Mouse (Mus musculus): ENCODE results near the gene Rad51b.
A peak's percentile ranks its signal among the peaks of the same experiment; 100 is the strongest.

Gene Rad51b

DNA sequence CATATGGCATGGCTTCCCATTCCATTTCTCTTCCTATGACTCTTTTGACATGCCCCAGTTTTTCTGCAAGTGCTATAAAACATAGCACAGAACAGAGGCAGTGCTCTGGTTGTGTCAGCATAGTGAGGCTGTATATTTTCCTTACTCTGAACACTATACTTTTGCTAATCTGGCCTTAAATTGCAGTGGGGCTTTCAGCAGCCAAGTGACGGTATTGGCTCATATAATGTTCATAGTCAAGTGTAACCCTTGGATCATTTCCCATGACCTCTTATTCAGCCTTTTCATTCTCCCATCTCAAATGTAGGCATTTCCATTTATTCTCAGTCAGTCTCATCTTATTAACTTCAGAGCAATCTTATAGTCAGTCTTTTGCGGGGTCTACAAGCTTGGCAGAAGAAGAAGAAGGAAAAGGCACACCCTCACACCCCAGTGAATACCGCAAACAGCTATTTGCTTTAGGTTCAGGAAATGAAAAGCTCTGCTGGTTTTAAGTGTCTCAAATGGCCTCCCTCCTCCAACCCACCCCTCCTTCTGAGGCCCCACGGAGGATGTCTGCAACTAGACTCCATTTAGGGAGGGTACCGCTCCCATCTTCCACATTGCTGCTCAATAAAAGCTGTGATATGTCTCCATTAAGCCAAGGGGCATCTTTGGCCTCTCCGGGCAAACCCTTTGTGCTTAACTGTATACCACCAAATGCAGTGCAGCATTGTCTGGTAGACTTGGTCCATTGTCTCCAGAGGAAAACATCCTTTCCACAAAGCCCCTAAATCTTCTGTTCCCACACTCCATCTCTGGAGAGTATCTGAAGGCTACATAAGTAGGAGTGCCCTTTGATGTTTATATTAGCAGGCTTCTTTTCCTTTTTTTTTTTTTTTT lies 277.3 kb downstream of the Rad51b start:
- DNase-seq (ENCODE audit: low read depth, low spot score): no peak

DNA sequence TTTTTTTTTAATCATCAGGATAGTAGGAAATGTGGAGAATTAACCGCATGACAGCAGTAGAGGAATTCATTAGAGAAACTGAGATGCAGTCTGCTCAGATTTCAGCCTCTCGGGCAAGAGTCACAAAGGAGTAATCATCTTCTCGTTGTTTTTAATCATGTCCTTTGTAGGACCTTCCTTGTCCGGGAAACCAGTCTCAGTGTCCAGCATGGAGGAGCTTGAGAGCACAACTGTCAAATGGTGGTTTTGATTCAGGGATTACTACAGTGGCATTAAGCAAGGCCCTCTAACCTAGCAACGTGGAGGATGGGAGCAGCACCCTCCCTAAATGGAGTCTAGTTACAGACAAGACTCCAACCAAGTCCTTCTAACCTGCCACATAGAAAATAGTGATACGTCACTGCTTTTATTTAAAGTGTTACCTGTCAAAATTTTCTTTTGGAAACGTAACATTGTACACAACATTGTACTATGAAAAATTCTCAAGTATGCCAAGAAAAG lies 278.0 kb downstream of the Rad51b start:
- no peak for DNase-seq (ENCODE audit: low read depth, low spot score)

DNA sequence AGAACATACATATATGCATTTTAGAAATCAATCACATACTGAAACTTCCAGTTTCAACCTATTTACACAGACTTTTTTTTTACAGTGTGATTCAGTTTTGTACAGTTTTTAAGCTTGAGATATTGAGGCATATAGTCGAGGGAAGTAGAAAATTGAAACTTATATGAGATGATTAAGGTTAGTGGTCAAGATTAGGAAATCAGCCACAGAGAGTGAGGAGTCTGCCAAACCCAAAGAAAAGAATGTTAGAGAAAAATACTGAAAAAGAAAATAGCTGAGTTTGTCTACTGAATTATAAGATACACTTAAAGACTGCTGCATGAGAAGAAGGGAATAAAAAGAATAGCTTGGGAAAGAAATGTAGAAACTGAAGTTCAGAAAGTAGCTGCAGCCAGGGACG lies 280.4 kb downstream of the Rad51b start:
- no peak for DNase-seq (ENCODE audit: low read depth, low spot score)

DNA sequence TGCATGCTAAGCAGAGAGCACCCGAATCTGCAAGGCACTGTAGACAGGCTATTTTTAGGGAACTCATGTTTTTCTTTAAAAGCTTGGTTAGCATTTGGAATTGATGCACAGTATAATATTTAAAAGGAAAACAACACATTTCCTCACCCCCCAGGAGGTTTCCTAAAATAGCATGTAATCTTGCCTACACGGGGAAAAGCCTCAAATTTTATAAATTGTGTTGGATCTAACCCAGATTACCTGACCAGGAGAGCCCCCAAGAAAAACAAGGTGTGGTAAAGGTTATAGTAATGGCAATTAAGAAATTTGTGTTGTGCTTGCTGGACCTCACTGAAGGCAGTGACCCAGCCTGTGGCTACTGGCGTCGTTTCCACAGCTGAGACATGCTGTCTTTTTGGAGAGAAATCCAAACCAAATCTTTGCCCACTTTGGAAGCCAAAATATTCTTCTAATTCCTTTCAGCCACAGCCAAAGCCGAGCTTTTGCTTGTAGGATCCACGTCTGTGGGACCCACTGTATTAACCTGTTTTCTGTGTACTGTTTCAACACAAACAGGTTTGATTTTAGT lies 282.0 kb downstream of the Rad51b start:
- DNase-seq (ENCODE audit: low read depth, low spot score): no peak

DNA sequence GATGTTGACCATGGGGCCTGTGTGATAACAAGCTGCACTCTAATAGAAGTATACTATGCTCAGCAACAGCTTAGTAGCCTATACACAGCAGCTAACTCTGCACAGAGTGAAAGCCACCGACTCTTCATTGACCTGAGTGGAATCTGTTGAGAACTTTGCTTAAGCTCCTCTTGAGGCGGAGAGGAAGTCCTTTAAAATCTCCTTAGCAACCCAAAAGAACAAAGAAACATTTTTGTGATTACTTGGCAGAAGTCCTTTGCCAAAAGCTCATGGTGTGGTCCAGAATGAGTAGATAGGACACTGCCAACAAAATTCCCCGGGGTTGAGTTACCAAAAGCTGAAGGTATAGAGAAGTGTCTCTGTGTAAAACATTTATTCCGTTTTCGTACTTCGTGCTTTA lies 282.8 kb downstream of the Rad51b start:
- no peak for DNase-seq (ENCODE audit: low read depth, low spot score)

DNA sequence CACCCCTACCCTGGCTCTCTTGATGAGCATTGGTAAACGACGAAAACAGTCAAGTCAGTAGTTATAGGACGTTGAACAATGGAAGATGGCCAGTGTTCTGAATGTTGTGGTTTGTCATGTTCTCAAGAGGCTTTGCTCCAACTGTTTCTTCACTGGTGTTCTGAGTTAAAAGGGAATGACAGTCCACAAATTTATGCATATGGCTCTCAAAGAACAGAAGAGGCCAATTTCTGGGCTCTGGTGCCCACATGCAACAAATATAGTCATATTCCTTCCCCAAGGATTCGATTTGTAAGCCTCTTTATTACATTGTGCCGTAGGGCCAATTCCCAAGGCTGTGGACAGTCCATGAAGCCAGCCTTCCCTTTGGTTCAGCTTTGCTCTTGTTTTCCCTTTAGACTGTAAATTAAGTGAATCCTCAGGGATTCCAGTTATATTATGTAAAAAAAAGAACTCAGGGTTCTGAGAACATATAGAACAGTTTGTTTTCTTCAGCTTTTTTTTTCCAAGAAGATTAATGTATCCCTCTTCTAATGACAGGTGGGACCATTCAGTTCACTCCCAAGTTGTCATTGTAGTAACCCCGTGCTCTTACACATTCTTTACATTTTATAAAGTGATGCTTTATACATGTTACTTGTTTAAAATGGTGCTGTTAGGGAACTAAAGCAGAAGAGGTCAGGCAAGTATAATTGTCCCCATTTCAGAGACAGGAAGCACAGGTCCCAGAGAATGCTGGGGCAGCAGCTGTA lies 287.6 kb downstream of the Rad51b start:
- no peak for DNase-seq (ENCODE audit: low read depth, low spot score)

DNA sequence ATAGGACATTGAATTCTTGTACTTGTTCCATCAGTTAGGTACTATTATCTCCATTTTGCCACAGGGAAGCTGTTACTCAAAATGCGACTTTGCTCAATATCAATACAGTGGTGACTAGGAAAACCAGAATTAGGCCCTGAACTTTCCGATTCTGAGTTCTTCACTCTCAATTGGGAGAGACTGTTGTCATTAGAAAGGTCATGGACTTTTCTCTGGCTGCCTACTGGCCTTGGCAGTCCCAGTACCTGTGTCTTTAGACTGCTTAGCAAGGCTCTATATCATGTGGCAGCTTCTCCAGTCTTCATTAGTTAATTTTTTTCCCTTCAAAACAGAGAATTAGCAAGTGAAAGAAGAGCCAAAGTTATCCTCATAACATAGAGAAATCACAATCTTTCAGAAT lies 288.3 kb downstream of the Rad51b start:
- DNase-seq (ENCODE audit: low read depth, low spot score): no peak

DNA sequence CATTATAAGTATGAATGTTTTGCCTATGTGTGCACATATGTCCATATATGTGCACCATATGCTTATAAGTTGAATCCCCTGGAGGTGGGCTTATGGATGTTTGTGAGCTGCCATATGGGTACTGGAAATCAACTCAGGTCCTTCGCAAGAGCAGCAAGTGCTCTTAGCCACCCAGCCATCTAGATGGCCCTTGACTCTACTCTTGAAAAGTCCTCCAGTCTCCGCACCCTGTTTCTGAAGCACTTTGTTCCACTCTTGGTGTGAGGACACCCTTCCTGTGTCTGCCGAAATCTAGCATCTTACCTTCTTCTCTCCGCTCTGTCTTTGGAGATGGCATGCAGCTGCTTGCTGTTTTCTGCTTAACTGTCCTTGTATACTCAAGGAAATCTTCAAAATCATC lies 291.7 kb downstream of the Rad51b start:
- no peak for DNase-seq (ENCODE audit: low read depth, low spot score)

DNA sequence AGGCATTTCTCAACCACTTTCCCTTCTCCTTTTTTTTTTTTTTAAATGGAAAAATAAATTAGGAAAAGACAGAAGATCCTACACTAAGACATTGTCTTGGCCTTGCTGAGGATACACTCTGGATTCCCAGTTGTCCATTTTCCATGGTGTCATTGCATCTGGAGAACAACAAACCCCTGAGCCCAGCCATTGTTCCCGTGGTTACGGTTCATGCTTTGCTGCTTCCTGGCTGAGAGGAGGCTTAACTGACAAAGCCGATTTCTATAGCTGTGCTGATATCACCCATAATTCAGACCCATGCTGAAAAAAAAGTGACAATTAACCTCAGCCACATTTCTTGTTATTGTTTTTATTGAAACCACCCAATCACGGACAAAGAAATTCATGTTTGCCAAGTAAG lies 295.1 kb downstream of the Rad51b start:
- DNase-seq (ENCODE audit: low read depth, low spot score): no peak

DNA sequence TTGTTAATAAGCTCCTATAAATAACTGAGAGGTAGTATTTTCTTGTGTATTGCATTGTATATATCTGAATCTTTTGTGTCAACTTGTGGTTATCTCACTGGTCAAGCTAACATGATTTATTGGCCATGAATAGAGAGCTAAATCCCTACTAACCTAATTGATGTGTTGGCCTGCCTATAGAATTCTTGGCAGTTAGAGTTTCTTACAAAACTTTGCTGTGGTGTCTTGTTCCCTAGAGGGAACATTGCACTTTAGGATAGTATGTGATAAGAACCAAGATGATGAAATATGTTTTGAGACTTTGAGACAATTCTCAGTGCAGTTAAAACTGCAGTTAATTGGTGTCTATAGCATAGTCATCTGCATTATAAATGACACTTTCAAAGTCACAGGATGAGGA lies 299.8 kb downstream of the Rad51b start:
- DNase-seq (ENCODE audit: low read depth, low spot score): no peak

DNA sequence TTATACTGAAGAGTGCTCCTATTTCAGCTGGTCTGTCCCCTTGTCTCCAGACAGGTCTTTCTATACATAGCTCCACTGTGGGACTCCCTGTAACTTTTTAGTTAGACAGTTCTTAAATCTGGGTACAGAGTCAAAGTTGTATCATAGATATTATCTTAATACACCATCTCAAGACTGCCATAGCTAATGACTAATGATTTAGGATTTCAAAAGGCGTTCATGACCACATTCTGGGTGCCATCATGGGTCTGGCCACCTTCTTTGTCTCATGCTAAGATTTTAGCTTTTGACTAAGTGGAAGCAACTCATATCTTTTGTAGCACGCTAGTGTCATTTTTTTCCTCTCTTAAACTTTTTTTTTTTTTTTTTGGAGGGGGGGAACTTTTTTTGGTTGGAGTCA lies 300.3 kb downstream of the Rad51b start:
- no peak for DNase-seq (ENCODE audit: low read depth, low spot score)

DNA sequence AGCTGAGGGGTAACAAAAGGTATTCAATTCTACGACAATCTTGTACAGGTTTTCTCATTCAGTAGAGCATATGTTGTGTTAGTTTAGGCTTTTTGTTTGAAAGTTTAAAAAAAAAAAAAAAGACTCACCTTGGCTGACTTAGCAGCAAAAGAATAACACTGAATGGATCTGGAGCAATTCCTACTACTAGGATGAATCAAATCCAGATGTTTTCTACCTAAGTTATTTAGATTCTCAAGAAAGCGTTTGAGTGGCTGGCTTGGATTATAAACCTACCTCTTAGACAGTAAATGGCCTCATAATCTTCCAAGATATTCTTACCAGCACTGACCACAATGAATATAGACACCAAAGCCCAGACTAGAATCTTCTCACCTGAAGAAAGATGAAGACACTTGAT lies 300.7 kb downstream of the Rad51b start:
- no peak for DNase-seq (ENCODE audit: low read depth, low spot score)

DNA sequence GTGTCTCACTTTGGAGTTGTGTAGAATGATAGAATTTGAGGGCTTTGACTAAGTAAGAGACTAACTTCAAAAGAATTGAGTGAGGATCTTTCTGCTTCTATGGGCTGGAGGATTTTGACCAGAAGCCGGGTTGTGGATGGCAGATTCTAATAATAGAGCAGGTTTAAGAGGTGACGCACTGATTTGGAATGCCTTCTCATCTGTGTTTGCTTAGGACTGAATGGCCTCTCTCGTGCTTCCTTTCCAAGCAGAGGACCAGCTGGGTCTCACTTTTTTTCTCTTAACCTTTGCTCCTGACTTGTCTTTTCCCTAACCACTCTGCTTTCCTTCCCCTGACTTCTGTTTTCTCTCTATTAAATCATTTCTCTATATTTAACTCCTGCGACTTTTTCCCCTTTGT lies 301.4 kb downstream of the Rad51b start:
- peak; percentile 64 for DNase-seq (ENCODE audit: low read depth, low spot score)

DNA sequence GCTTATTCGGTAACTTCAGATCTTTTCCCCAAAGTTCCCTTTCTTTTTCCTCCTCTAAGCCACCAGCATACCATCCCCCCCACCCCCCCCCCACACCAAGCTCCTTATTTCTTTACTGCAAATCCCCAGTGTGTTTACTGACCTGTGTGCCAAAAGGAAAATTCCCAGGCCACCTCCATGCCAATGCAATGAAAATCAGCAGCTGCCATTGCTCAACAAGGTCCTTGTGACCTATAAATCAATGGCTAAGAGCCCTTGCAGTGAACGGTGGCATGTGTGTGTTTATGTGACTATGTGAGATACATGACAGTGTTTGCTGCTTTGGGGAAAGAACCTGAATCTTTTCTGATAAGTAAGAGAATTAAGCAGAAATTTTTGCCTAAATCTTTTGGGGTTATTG lies 301.8 kb downstream of the Rad51b start:
- peak; percentile 48 for DNase-seq (ENCODE audit: low read depth, low spot score)

DNA sequence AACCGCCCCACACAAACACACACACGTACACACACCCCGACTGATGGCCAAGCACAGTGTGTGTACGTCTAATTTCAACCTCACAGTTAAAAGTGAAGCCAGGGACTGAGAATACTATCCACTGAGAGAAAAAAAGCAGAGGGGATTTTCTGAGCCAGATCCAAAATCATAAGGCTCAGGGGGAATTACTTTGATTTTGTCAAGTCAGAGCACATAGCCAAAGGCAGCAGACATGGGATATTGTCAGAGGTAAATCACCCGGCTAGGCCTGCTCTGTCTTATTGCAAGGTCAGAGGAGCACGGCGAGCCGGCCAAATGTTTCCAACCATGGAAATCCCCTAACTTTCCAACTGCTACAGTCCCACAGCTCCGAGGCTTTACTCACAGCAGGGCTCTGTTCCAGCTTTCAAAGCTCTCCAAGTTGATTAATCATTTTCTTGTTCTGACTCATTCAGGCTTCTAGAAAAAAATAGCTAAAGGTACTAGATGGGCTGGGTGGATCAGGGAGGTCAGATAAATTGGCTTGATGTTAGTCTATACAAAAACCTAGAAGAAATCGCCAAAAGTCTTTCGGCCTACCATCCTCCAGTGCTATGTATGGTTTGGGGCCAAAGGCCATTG lies 303.2 kb downstream of the Rad51b start:
- peak; percentile 51 for DNase-seq (ENCODE audit: low read depth, low spot score)

DNA sequence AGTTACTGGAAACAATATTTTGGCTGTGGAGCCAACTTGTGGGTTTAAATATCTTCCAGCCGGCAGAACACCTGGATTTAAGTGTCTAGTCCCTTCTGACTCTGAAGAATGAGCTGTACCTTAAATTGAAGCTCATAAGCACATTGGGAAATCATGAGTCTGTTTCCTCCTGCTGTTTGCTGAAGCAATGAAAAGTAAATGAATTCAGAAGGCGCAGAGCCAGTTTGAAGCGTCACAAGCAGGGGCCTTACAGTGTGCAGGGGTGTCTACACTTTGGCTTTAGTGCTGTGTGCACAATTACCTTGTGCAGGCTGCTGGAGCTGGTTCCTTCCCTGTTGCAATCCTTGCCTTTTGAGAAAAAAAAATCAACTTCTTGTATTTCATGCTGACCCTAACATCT lies 305.6 kb downstream of the Rad51b start:
- DNase-seq (ENCODE audit: low read depth, low spot score): no peak

DNA sequence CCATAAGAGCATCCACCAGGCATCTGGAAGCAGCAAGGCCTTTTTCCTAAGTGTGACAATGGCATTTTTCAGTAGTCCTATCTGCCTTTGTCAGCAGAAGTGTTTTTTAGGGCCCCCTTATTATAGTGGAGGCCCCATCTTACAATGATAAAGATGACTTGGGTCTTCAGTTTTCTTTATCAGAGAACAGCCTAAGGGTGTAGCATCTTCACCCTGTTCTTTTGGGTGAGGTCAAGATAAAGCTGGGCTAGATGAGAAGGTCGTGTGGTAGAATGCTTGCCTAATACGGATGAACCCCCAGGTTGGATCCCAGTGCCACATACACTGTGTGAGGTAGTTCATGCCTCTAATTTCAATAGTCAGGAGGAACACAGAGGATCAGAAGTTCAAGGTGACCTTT lies 307.8 kb downstream of the Rad51b start:
- DNase-seq (ENCODE audit: low read depth, low spot score): no peak

DNA sequence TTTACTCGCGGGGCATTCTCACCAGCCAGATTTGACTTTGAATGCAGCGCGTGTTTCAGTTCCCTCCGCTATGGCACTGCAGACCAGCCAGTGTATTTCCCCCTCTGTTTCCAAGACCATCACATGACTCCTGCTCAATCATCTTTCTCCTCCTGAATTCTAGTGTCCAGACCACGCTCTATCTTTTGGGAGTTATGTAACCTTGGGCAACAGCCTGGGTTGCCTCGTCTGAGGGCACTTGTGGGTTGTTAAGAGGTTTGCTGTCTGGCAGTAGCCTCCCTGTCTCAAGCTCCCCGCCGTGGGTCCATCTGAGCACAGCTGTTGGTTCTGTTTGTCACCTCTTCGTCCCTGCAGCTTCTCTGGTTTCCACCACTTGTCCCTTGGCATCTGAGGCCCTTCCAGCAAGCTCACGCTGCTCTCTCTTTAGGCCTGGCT lies 309.1 kb downstream of the Rad51b start:
- no peak for DNase-seq (ENCODE audit: low read depth, low spot score)

DNA sequence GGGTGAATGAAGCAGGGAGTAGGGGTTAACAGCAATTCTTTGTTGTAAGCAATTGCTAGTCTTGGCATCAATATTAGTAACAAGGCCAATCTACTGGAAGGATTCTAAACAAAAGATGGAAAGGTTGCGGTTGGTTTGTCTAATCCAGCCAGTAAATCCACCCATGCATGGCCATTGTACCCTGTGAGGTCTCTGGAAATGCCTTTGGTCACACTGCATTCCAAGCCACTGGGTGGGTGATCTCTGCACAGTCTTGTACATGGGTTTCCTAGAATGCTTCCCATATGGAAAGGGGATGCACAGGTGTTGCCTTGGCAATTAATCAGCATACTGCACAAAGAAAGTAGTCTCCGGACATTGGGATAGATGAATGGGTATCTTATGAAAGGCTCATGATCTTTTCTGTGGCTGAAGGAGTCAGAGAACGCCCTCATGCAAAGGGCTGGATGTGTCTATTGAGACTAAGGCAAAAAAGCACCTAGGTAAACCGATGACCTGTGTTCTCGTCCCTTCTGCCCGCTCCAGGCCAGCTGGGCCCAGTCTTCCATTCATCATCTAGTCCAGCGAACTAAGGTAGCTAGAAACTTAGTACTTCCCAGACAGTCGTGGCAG lies 312.4 kb downstream of the Rad51b start:
- peak; percentile 72 for DNase-seq (ENCODE audit: low read depth, low spot score)

DNA sequence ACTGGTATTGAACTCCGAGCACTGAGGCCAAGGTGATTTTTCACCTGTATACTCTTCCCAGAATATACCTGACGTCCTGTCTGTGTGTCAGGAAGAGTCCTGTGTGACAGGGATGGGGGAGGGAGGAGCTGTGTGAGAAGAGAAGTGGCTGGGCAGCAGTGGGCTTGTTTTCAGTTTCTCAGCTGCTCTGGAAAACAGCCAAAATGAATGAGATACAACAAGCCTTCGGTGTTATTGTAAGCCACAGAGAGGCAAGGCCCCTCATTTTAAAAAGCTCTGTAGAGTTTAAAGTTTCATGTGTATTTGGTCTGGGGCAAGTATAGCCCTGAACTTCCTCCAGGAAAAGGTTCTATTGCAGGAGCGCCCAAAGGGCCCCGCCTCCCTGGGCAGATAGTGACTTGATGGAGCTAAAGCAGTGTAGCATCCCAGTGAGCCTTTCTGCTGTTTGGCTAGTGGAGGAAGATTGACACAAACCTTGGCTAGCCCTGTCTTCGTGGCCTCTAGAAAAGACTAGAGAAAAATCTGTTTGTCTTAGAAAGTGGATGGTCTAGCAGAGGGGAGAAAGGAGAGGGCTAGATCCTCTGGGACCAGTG lies 313.5 kb downstream of the Rad51b start:
- DNase-seq (ENCODE audit: low read depth, low spot score): no peak

DNA sequence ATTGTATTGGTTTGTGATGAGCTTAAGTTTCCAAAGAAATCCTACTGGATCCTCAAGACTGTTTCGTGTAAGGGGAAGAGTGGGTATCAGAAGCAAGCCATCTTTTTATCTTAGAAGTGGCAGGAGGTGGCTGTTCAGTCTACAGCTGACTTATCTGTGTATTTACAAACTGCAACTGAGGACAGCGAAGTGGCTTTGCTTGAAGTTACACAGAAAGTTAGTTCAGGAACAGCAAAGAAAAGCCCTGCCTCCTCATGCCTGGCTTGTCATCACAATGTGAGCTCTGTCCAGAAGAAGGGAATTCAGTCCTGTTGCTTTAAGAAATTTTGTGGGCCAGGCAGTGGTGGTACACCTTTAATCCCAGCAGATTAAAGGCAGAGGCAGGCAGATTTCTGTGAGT lies 314.6 kb downstream of the Rad51b start:
- DNase-seq (ENCODE audit: low read depth, low spot score): no peak
